Mouse (Mus musculus) bone marrow, adult 2 months (tissue): ENCODE data around the gene Camsap1.

ENCODE experiments used
- CTCF ChIP-seq: fragments of 200-500 bp; IDR thresholded peaks from 2 replicates; pipeline ENCODE4 v1.5.1; 2011; ENCODE audit warnings: low read length, control low read depth; ENCODE audit not compliant: control insufficient read depth, insufficient read depth
- POLR2A ChIP-seq: fragments of 200-500 bp; IDR thresholded peaks from 2 replicates; pipeline ENCODE4 v1.6.1; 2011; ENCODE audit warnings: low read depth, mild to moderate bottlenecking, control low read depth, low read length, borderline replicate concordance; ENCODE audit not compliant: control insufficient read depth

DNA sequence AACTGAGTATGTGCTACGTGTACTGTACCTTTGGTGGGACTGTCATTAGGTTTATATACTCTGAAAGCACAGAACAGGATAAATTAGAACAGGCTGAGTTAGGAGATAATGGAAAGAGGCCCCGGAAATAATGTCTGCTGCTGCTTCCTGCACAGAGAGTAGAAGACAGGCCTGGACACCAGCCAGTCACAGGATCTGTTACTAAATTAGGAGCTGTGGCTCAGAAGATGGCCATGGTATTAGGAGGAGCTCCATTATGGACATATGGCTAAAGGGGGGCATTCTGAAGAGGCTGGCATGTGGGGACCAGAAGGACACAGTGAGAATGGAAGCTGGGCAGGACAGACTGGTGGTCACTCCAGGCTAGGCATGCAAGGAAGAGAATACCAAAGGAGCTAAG is 12.7 kb downstream of the Camsap1 start:
- TF ChIP-seq POLR2A: no peak
- no peak for TF ChIP-seq CTCF
